Mouse (Mus musculus) embryonic facial prominence, embryonic 13.5 days (tissue): Measurements from ENCODE around the gene Anxa6. TPM values are rescaled to one million over a fixed set of nuclear protein-coding genes. Genes with fewer than 3 reads are reported as not detected.

Experiments used
- ATAC-seq: fragments of 200-750 bp; cut with Nextera tagmentation; 2 replicates; pipeline ENCODE4 v1.8.0; 2017; ENCODE audit warnings: low read depth; ENCODE audit not compliant: insufficient number of reproducible peaks, insufficient read depth, low FRiP score, low TSS enrichment
- H3K27ac ChIP-seq: fragments of 300-500 bp; sonication (generic); 2 replicates; pipeline ENCODE4 v1.5.1; 2015; ENCODE audit warnings: moderate library complexity, mild to moderate bottlenecking, inconsistent platforms
- H3K27me3 ChIP-seq: fragments of 300-500 bp; sonication (generic); 2 replicates; pipeline ENCODE4 v1.6.1; 2015; ENCODE audit warnings: mild to moderate bottlenecking, inconsistent platforms
- H3K36me3 ChIP-seq: fragments of 300-500 bp; sonication (generic); 2 replicates; pipeline ENCODE4 v1.6.1; 2015; ENCODE audit warnings: mild to moderate bottlenecking, inconsistent platforms
- H3K4me1 ChIP-seq: fragments of 300-500 bp; sonication (generic); 2 replicates; pipeline ENCODE4 v1.6.1; 2015; ENCODE audit warnings: inconsistent platforms
- H3K4me2 ChIP-seq: fragments of 300-500 bp; sonication (generic); 2 replicates; pipeline ENCODE4 v1.6.1; 2015; ENCODE audit warnings: moderate library complexity, mild to moderate bottlenecking, inconsistent platforms
- H3K4me3 ChIP-seq: fragments of 300-500 bp; sonication (generic); 2 replicates; pipeline ENCODE4 v1.5.1; 2015; ENCODE audit warnings: mild to moderate bottlenecking, inconsistent platforms
- H3K9ac ChIP-seq: fragments of 300-500 bp; sonication (generic); 2 replicates; pipeline ENCODE4 v1.6.1; 2015; ENCODE audit warnings: mild to moderate bottlenecking, inconsistent platforms
- H3K9me3 ChIP-seq: fragments of 300-500 bp; sonication (generic); 2 replicates; pipeline ENCODE4 v1.6.1; 2016; ENCODE audit warnings: inconsistent platforms
- WGBS: fragments of 180-500 bp; shearing (Covaris S2); methylation state at CpG from one replicate; pipeline ENCODE4 v1.1.7; 2015; ENCODE audit warnings: mixed read lengths; 5-methylcytosine and 5-hydroxymethylcytosine counted together
- polyA plus RNA-seq: library from polyadenylated mRNA; unstranded; fragments of >200 nt; fragmentation: Nextera tagmentation; extraction: Ambion mirVana; gene quantifications from 2 replicates; pipeline ENCODE4 v1.2.1, GENCODE M21; 2015

Anxa6 gene
- polyA plus RNA-seq, 1 experiment from 2014 or later: 246 TPM

DNA sequence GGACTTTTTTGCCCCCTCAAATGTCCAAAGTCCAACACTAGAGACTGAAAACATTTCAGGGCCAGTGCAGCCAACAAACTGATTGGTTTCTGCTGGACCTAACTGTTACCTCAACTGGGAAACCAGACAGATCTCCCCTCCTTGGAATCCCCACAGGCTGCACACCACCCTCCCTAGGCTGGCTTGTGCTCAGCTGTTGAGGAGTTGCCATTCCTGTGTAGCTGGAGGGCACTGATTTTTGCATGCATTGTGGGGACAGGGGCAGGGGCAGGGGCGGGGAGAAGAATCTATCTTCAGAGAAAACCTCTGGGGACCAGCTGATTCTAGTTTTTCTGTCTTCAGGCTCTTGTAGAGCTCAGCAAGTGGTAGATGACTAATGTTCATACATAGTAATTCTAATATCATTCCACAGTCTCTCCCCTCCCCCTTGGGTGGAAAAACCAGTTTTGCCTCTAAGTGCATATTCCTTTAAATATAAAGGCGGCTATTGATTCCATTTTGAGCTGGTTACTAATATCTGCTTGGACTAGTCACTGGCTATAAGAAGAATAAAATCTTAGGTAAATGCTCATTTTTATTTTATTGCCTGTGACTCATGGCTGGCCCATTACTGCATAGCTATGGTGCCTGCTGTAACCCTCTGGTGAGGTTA lies 5.9 kb downstream of the Anxa6 start:
- Histone ChIP-seq H3K36me3 (peaks cover 18% of the 10 kb centered on the region), H3K4me3 (no peak overlapping the region), H3K4me1 (peaks cover 79% of the 10 kb centered on the region), H3K4me2 (peak overlapping the region; percentile 7; the same call in 1 of the 2 replicates), H3K9ac (no peak overlapping the region), H3K27ac (peak overlapping the region; percentile 51), H3K9me3 (no peaks in the 10 kb centered on the region), H3K27me3 (no peaks in the 10 kb centered on the region)
- 37% methylated on average over 2 of the region's 2 CpGs for WGBS
- no peak for ATAC-seq

DNA sequence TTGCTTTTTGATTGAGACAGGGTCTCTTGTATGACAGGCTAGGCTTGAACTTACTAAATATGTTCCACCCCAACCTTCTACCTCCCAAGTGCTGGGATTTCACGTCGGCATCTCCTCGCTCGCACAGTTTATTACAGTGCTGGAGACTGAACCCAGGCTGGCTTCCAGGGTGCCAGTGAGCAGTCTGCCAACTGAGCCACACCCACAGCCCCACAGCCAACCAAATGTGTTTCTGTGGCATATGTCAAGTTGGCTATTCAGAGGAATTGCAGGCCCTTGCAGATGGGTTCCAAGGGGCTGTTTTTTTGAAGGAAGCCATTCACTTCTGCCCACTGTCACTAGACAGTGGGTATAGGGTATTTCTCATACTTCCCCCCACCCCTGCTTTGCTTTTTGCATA lies 7.3 kb downstream of the Anxa6 start:
- Histone ChIP-seq H3K27me3 (no peaks in the 10 kb centered on the region), H3K4me1 (peaks cover 77% of the 10 kb centered on the region), H3K9ac (no peak overlapping the region), H3K27ac (no peak overlapping the region), H3K9me3 (no peaks in the 10 kb centered on the region), H3K4me3 (no peak overlapping the region), H3K36me3 (peaks cover 25% of the 10 kb centered on the region), H3K4me2 (no peak overlapping the region)
- 86% methylated on average over 4 of the region's 4 CpGs for WGBS
- no peak for ATAC-seq

DNA sequence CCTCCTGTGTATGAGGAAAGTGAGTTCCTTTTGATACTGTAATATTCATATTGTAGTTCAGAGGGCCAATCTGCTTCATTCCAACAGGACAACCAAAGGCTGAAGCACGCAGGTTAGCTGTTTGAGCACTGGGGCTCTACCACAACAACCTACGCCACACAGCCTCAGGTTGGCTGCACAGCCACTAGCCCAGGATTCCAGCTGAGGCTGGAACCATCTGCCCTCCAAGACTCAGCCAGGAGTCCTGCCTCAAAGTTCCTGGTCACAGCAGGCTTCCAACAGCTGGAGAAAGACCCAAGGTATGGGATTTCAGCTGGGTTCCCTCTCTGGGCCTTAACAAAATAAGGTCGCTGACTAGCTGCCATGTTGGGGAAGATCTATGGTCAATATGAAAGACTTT lies 9.7 kb downstream of the Anxa6 start:
- 70% methylated on average over 3 of the region's 3 CpGs for WGBS
- H3K4me3 ChIP-seq: peak overlapping the region; percentile 12
- H3K27ac ChIP-seq: peak overlapping the region; percentile 97
- H3K27me3 ChIP-seq: no peaks in the 10 kb centered on the region
- H3K9me3 ChIP-seq: no peaks in the 10 kb centered on the region
- peaks cover 84% of the 10 kb centered on the region for H3K4me1 ChIP-seq
- 0 out of 2 replicates have a peak overlapping the region, but pooled peaks have one; percentile 51 for H3K9ac ChIP-seq
- H3K36me3 ChIP-seq: peaks cover 48% of the 10 kb centered on the region
- no peak; the same call in 1 of the 2 replicates for ATAC-seq
- peak overlapping the region; percentile 53 for H3K4me2 ChIP-seq

DNA sequence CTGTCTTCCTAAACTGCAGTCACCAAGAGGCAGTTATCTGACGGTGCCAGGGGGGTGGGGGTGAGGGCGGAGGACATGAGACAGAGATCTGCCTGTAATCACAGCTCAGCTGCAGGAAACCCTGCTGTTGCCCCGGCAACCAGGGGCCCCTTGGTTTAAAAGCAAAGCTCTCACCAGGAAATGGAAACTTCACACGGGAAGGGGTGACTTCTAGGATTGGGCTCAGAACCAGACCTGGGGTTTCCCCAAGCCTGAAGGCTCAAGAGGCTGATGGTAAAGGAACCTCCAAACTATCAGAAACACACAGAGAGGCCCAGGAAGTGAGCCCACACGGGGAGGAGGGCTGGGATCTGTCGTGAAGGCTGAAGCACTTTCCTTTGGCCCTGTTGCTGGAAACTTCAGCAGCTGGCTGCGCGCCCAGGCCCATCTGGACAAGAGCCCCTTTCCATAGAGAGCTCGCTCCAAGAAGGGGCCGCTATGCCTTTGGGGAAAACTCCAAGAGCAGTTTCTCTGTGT lies 10.1 kb downstream of the Anxa6 start:
- Histone ChIP-seq H3K4me3 (peak overlapping the region; percentile 12), H3K4me1 (peaks cover 84% of the 10 kb centered on the region)

DNA sequence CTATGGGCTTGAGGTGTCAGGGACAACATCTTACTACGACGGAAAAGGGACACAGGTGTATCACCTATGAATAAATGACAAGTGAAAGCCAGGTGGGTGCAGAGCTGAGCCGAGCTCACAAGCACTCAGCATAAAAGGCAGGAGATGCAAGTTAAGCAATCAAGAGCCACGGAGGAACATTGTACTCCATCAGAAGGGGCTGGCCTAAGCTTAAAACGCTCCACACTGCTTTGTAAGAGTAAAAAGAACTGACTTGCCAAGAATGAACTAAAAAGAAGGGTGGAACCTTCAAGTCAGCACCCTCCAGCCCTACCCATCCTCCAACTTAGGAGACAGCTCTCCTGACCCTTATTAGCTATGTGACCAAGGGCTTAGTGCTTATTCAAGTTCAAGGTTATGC lies 10.7 kb downstream of the Anxa6 start:
- no peak for ATAC-seq
- peak overlapping the region; percentile 51; the same call in 1 of the 2 replicates for H3K9ac ChIP-seq

More for the DNA sequence above, 10.1 kb downstream of the Anxa6 start:
- Histone ChIP-seq H3K27me3 (no peaks in the 10 kb centered on the region), H3K9ac (peak overlapping the region; percentile 51; the same call in 1 of the 2 replicates), H3K9me3 (no peaks in the 10 kb centered on the region), H3K4me2 (peak overlapping the region; percentile 53), H3K27ac (peak overlapping the region; percentile 97), H3K36me3 (peaks cover 52% of the 10 kb centered on the region)
- WGBS: 4% methylated on average over 10 of the region's 10 CpGs
- peak; percentile 84 for ATAC-seq

DNA sequence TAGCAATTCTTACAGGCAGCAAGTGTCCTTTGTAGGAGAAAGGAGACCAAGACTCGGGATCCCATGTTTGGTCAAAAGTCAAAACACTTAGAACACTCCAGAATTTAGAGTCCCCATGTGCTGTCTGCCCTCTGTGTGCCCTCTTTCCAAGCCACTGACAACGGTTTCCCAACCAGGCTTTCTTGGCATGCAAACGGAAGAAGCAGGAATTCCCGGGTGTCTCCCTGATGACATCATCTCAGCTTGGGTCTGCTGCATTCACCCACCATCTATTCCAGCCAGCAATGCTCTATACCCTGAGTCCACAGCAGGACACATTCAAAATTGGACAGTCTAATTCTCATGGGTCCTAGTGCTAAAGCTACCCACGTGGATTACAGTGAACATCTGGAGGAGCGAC lies 11.4 kb downstream of the Anxa6 start:
- Histone ChIP-seq H3K27me3 (no peaks in the 10 kb centered on the region), H3K9me3 (no peaks in the 10 kb centered on the region), H3K27ac (peak overlapping the region; percentile 97), H3K4me3 (no peak overlapping the region), H3K9ac (no peak overlapping the region), H3K4me1 (peaks cover 79% of the 10 kb centered on the region), H3K4me2 (0 out of 2 replicates have a peak overlapping the region, but pooled peaks have one; percentile 53), H3K36me3 (peaks cover 61% of the 10 kb centered on the region)
- 51% methylated on average over 6 of the region's 6 CpGs for WGBS
- no peak for ATAC-seq

More for the DNA sequence above, 10.7 kb downstream of the Anxa6 start:
- Histone ChIP-seq H3K9me3 (no peaks in the 10 kb centered on the region), H3K4me1 (peaks cover 84% of the 10 kb centered on the region), H3K4me3 (peak overlapping the region; percentile 12; the same call in 1 of the 2 replicates), H3K36me3 (peaks cover 58% of the 10 kb centered on the region), H3K4me2 (peak overlapping the region; percentile 53), H3K27ac (peak overlapping the region; percentile 97), H3K27me3 (no peaks in the 10 kb centered on the region)
- WGBS: 64% methylated on average over 5 of the region's 5 CpGs

DNA sequence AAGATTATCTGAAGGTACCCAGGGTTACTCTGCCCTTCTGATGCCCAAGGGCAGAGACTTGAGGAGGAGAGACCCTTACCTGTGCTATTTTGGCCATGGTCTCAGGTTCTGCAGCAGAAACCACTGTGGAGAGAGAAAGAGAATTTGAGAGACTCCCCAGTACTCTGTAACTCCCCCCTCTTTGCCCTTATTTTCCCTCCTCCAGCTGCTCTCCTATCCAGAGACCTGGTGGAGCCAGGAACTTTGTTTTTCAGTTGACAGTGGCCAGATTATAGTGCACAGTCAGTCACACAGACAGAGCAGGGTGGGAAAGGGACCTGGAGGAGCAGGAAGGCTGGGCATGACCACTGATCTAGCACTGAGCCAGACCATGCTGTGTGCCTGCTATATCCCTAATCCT lies 11.8 kb downstream of the Anxa6 start:
- no peak overlapping the region for H3K9ac ChIP-seq
- peaks cover 61% of the 10 kb centered on the region for H3K36me3 ChIP-seq
- no peak overlapping the region for H3K4me2 ChIP-seq
- peaks cover 75% of the 10 kb centered on the region for H3K4me1 ChIP-seq
- H3K4me3 ChIP-seq: no peak overlapping the region
- 0 out of 2 replicates have a peak overlapping the region, but pooled peaks have one; percentile 97 for H3K27ac ChIP-seq
- no peaks in the 10 kb centered on the region for H3K9me3 ChIP-seq
- no peaks in the 10 kb centered on the region for H3K27me3 ChIP-seq
- ATAC-seq: no peak

DNA sequence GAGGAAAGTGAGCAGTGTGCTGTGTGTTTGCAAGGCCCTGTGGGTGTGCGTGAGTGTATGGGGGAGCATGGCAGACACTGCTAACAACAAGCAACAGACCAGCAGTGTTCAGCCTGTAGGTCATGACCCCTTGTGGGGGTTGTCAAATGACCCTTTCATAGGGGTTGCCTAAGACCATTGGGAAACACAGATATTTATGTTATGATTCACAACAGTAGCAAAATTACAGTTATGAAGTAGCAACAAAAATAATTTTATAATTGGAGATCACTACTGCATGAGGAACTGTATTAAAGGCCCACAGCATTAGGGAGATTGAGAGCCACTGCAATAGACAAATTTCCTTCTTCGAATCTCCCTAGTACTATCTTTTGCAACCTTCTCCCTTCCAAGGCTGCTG lies 13.5 kb downstream of the Anxa6 start:
- H3K9ac ChIP-seq: no peak overlapping the region
- H3K4me3 ChIP-seq: no peak overlapping the region
- H3K4me1 ChIP-seq: peaks cover 64% of the 10 kb centered on the region
- ATAC-seq: no peak
- no peaks in the 10 kb centered on the region for H3K9me3 ChIP-seq
- H3K27ac ChIP-seq: no peak overlapping the region
- WGBS: 83% methylated on average over 2 of the region's 2 CpGs
- no peak overlapping the region for H3K4me2 ChIP-seq
- H3K27me3 ChIP-seq: no peaks in the 10 kb centered on the region
- H3K36me3 ChIP-seq: peaks cover 62% of the 10 kb centered on the region

DNA sequence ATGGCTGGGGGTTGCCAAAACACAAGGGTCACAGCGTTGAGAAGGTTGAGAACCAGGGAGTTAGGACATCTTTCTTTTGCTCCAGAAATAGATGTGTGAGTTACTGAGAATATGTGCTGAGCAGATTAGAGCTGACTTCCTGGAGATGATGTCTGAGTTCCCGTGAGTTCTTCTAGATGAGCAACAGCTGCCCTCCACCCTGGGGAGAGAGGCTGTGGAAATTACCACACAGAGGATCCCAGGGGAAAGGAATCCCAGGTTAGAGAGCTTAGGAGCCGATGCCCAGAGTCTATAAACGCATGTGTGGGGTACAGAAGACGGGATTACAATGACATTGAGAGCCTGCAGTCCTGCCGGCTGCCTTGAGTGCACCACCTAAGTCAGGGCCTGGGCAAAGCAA lies 15.2 kb downstream of the Anxa6 start:
- no peak for ATAC-seq
- H3K9me3 ChIP-seq: no peaks in the 10 kb centered on the region
- H3K36me3 ChIP-seq: peaks cover 78% of the 10 kb centered on the region

DNA sequence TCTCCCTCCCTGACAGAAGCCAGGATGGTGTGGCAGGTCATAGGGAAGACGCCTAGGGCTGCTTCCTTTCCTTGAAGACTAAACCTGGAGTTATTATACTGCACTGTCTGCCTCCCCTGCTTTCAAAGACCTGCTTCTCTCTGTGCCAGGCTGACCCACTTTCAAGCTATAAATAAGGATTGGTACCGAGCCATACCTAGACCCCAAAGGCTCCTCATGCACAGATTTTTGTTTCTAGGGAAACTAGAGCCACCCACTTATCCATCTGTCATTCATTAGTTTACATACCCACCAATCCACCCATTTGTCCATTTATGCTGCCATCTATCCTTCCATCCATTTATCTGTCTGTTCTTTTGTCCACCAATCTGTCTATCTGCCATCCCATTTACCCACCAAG lies 16.0 kb downstream of the Anxa6 start:
- H3K27me3 ChIP-seq: no peaks in the 10 kb centered on the region
- WGBS: 73% methylated on average over 2 of the region's 2 CpGs
- H3K36me3 ChIP-seq: peaks cover 86% of the 10 kb centered on the region
- H3K9ac ChIP-seq: no peak overlapping the region
- H3K4me2 ChIP-seq: no peak overlapping the region
- no peaks in the 10 kb centered on the region for H3K9me3 ChIP-seq
- H3K27ac ChIP-seq: no peak overlapping the region
- no peak for ATAC-seq
- H3K4me1 ChIP-seq: peaks cover 39% of the 10 kb centered on the region
- H3K4me3 ChIP-seq: no peak overlapping the region

More for the DNA sequence above, 15.2 kb downstream of the Anxa6 start:
- Histone ChIP-seq H3K4me2 (no peak overlapping the region), H3K27me3 (no peaks in the 10 kb centered on the region), H3K4me3 (no peak overlapping the region), H3K4me1 (peaks cover 47% of the 10 kb centered on the region), H3K9ac (no peak overlapping the region), H3K27ac (no peak overlapping the region; the same call in 1 of the 2 replicates)
- WGBS: 65% methylated on average over 6 of the region's 6 CpGs

DNA sequence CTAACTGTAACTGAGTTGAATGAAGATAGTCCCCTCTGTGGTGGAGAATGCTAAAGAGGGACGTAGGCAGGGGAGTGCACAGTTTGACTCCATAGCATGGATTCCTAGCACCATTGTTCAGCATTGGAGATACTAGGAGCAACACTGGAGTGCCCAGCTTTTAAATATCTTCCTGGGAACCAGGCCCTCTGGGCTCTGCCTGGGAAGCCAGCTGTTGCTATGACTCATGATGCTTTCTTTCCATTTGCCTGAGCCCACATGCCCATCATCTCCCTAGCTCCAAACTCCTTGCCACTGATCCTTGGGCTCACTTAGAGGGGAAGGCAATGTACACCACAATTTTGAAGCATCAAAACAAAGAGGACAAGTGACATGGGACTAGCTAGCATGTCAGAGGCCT lies 16.5 kb downstream of the Anxa6 start:
- Histone ChIP-seq H3K27ac (no peak overlapping the region), H3K27me3 (no peaks in the 10 kb centered on the region), H3K9ac (no peak overlapping the region)

DNA sequence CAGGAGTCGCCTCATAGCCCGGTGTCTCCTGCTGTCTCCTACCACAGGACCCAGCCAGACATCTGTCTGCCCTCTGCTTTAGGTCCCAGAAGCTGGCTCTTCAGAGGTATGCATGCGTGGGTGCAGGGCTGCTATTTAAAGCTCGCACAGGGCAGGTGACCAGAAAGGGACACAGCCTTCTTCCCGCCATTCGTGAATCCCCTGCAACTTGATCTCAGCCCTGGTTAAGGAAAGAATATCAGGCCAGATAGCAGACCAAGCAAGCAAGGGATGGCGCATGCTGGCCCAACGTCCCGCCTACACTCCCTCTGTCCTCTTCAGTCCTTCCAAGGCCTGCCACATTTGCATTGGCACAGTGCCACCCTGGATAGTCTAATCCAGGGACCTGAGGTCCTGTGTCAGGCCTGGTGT lies 17.4 kb downstream of the Anxa6 start:
- ATAC-seq: no peak
- Histone ChIP-seq H3K4me1 (peaks cover 27% of the 10 kb centered on the region), H3K4me2 (no peak overlapping the region), H3K9me3 (no peaks in the 10 kb centered on the region), H3K36me3 (peaks cover 93% of the 10 kb centered on the region), H3K9ac (no peak overlapping the region), H3K27me3 (no peaks in the 10 kb centered on the region), H3K27ac (peak overlapping the region; percentile 49), H3K4me3 (no peak overlapping the region)
- WGBS: 70% methylated on average over 9 of the region's 9 CpGs

More for the DNA sequence above, 16.5 kb downstream of the Anxa6 start:
- Histone ChIP-seq H3K4me1 (peaks cover 34% of the 10 kb centered on the region), H3K9me3 (no peaks in the 10 kb centered on the region), H3K36me3 (peaks cover 91% of the 10 kb centered on the region), H3K4me2 (no peak overlapping the region), H3K4me3 (no peak overlapping the region)
- ATAC-seq: no peak
- 79% methylated on average over 1 of the region's 1 CpGs for WGBS
